Comparison of ENCODE assay signal across 8 mouse cellular contexts in the genomic region with DNA sequence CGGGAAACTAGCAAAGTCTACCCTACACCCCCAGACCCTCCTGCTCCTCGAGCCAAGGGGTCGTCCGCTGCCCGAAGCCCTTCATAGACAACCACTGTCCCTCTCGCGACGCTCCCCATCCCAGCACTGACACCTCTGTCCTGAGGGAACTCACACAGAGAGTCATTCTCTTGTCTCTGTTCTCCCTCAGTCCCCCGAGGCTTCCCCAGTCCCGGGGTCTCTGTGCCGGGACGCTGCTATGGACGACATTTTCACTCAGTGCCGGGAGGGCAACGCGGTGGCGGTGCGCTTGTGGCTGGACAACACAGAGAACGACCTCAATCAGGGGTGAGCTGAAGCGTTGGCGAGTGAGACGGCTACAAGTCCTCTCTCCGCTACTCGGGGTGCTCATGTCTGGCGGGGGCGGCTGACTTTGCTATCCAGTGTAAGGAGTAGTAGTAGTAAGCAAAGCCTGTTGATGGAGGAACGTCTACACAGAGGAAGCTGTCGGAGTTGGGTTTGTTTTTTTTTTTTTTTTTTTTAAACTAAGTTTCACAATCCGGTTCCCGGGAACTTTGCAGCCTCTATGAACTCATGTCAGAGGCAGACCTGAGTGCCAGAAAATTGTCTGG. TPM values are rescaled to one million over a fixed set of nuclear protein-coding genes. Genes with fewer than 3 reads are reported as not detected.
A peak's percentile ranks its signal among the peaks of the same experiment; 100 is the strongest.
DNase-seq lines count a peak whose midpoint lies in the region; ATAC-seq and TF ChIP-seq lines count a peak whose summit lies in the region.

A gene (minus strand): TSS at position 475 of the 611 bp plus-strand sequence.

- peak within 1 kb of the TSS; percentile 99 for H3K4me3 ChIP-seq in left cerebral cortex, adult 2 months
- peak within 1 kb of the TSS; percentile 82 for H3K4me3 ChIP-seq in limb, embryonic 12.5 days (replicated peaks)
- peak within 1 kb of the TSS; percentile 82 for H3K4me3 ChIP-seq in midbrain, embryonic 11.5 days (ENCODE audit: low read depth, low read length)

- peaks cover 53% of the 10 kb centered on the region for H3K36me3 ChIP-seq in limb, embryonic 12.5 days
- H3K36me3 ChIP-seq in midbrain, embryonic 11.5 days (ENCODE audit: control insufficient read depth, insufficient read depth, low read length): peaks cover 28% of the 10 kb centered on the region

- no peak for ATAC-seq in limb, embryonic 12.5 days (ENCODE audit: insufficient number of reproducible peaks, insufficient read depth, low FRiP score, low TSS enrichment, low read depth)
- ATAC-seq in midbrain, embryonic 11.5 days (ENCODE audit: low FRiP score): no peak

- DNase-seq in left cerebral cortex, adult 2 months (ENCODE audit: extremely low spot score in 1 of 2, low spot score in 2 of 2): peak in 1 of 2 experiments; percentile 38
- DNase-seq in left cerebral cortex, adult 11 months (ENCODE audit: low spot score): no peak
- DNase-seq in brain, adult 2 months (ENCODE audit: low read depth, low spot score): peak; percentile 43
- peak; percentile 41 for DNase-seq in gastrocnemius, postnatal 14 days
- DNase-seq in induced T-regulatory cell, adult 2 months (ENCODE audit: low read depth): peak; percentile 61
- peak; percentile 97 for DNase-seq in midbrain, embryonic 11.5 days (ENCODE audit: low spot score, missing footprints)
- peak; percentile 70 for DNase-seq in testis, postnatal 10 days (ENCODE audit: low spot score)

- H3K27ac ChIP-seq in left cerebral cortex, adult 2 months: peak within 1 kb of the TSS; percentile 94
- peak within 1 kb of the TSS; percentile 80 for H3K27ac ChIP-seq in limb, embryonic 12.5 days
- peak within 1 kb of the TSS; percentile 69 for H3K27ac ChIP-seq in midbrain, embryonic 11.5 days (ENCODE audit: low read depth, low read length)

- WGBS in limb, embryonic 12.5 days: under 1% methylated on average over 30 of the region's 30 CpGs
- WGBS in midbrain, embryonic 11.5 days: under 1% methylated on average over 30 of the region's 30 CpGs

- H3K9me3 ChIP-seq in limb, embryonic 12.5 days: no peaks in the 10 kb centered on the region
- no peaks in the 10 kb centered on the region for H3K9me3 ChIP-seq in midbrain, embryonic 11.5 days (ENCODE audit: control insufficient read depth, low read length)

- no peaks in the 10 kb centered on the region for H3K27me3 ChIP-seq in limb, embryonic 12.5 days
- H3K27me3 ChIP-seq in midbrain, embryonic 11.5 days (ENCODE audit: control insufficient read depth, insufficient read depth, low read length): no peaks in the 10 kb centered on the region

- TF ChIP-seq CTCF in left cerebral cortex, adult 2 months (IDR thresholded peaks at IDR 0.05): no peak

- H3K4me1 ChIP-seq in limb, embryonic 12.5 days (replicated peaks): peaks cover 33% of the 10 kb centered on the region
- H3K4me1 ChIP-seq in midbrain, embryonic 11.5 days (ENCODE audit: control insufficient read depth, insufficient read depth, low read length): peaks cover 22% of the 10 kb centered on the region; the same call in 1 of the 2 replicates

- intact Hi-C loops in left cerebral cortex, adult 2 months (cut with DNase I): loop anchor here (1.0 to 10.0 kb wide), 3 partner anchors 74 to 332 kb away; a partner anchor contains a TSS
- intact Hi-C loops in gastrocnemius, postnatal 14 days (cut with DNase I; ENCODE audit: low total_unique reads): no loop called here

- H3K4me2 ChIP-seq in limb, embryonic 12.5 days: peak within 1 kb of the TSS; percentile 80
- peak within 1 kb of the TSS; percentile 82 for H3K4me2 ChIP-seq in midbrain, embryonic 11.5 days

- H3K9ac ChIP-seq in limb, embryonic 12.5 days (replicated peaks): peak within 1 kb of the TSS; percentile 85
- H3K9ac ChIP-seq in midbrain, embryonic 11.5 days (ENCODE audit: low read length): peak within 1 kb of the TSS; percentile 92

RNA-seq across cellular contexts. Expression of the gene that starts here (rescaled TPM):
- total RNA-seq in left cerebral cortex, adult 2 months (2021): 10 to 100 TPM; 12.3 to 13.5 TPM
- total RNA-seq in gastrocnemius, postnatal 14 days (2021): 10 to 100 TPM in 1 of 2 experiments, 1 to 10 TPM in 1; 7.5 to 10.7 TPM
- polyA plus RNA-seq in limb, embryonic 12.5 days (2016; fragmentation: Nextera tagmentation; extraction: Ambion mirVana): 43.1 and 50.8 TPM in 2 replicates
- 41.2 and 45.0 TPM in 2 replicates for polyA plus RNA-seq in midbrain, embryonic 11.5 days (2014; fragmentation: Nextera tagmentation; extraction: Ambion mirVana)
